Mouse (Mus musculus) gastrocnemius, postnatal 36 days (tissue): ENCODE measurements around the gene Soat1. TPM values are rescaled to one million over a fixed set of nuclear protein-coding genes. Genes with fewer than 3 reads are reported as not detected.
"Not testable (repeated sequence)": the region's sequence is repeated elsewhere in the genome, so short reads cannot be mapped to it uniquely, and the experiment has no call there.

ENCODE experiments used
- DNase-seq, 2 experiments: peaks; one replicate each; pipeline ENCODE4 v3.0.0; 2022
- intact Hi-C: fragments of 180-260 bp; cut with DNase I; formaldehyde crosslinking; loops from one replicate; pipeline ENCODE4 v1.15.1; 2025
- long read RNA-seq, 2 experiments: library from polyadenylated mRNA; stranded (forward); transcript quantifications; one replicate each; pipeline ENCODE4 v2.0.0; 2021
- total RNA-seq, 2 experiments: library from RNA; stranded (reverse); gene quantifications; 2 replicates each; pipeline ENCODE4 v1.2.3; 2021

The Soat1 gene
- total RNA-seq: 1 to 10 TPM; 4.0 to 5.6 TPM
- long read RNA-seq, experiment 1, full-length matches to known transcripts: 2 of 3 reads
- long read RNA-seq, experiment 1, partial matches to known transcripts: 0 of 3 reads
- long read RNA-seq, experiment 1, other reads (novel, unspliced or antisense): 1 of 3 reads
- long read RNA-seq, experiment 2, full-length matches to known transcripts: 1 of 1 reads
- long read RNA-seq, experiment 2, partial matches to known transcripts: 0 of 1 reads
- long read RNA-seq, experiment 2, other reads (novel, unspliced or antisense): 0 of 1 reads

- intact Hi-C loops: loop anchor here (5.0 kb wide), 1 partner anchor 52 kb away; the partner anchor contains the start of gene Axdnd1
- peak; percentile 72 to 76 for DNase-seq
Observed at GRCm38 (mm10) chr1:156473961-156474503, at the start of gene Soat1. Gene Soat1, minus strand, starts transcription at chr1:156474331.

GRCm38 (mm10) chr1:156523842-156524241 is 49.7 kb upstream of the Soat1 start, which contains the start of gene Gm10031:
Gene Gm10031, plus strand, starts transcription at chr1:156524012.
- DNase-seq, intact Hi-C loops: not testable (repeated sequence)

DNA sequence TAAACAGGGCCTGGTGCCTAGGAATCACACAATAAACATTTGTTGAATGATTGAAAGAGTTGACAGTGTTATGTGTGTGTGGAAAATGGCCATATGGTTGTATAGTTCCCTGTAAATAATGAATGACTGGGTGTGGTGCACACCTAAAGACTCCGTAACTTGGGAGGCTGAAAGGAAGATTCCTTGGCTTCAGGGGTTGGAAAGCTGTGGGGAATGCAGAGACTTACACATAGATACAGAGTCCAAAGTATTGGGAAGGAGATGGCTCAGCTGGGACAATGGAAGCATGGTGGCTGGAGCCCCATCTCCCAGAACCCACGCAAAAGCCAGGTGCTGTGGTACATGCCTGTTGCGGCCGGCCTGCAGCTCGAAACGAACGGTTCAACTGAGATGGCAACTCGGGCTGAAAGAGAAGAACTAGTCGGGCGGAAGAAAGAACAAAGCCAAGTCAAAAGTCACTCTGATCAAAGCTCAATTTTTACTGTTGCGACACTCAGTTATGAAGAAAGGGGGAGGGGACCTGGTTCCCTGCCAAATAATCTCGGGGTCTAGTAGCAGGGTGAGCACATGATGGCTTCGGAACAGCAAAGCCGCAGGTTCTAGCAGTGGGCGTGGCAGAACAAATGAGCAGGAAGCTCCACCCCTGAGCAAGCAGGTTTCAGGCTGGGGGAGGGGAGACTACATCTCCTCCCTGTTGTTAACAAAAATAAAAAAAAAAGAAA is 47.8 kb upstream of the Soat1 start:
- DNase-seq: no peak
- intact Hi-C loops: no loop called here

DNA sequence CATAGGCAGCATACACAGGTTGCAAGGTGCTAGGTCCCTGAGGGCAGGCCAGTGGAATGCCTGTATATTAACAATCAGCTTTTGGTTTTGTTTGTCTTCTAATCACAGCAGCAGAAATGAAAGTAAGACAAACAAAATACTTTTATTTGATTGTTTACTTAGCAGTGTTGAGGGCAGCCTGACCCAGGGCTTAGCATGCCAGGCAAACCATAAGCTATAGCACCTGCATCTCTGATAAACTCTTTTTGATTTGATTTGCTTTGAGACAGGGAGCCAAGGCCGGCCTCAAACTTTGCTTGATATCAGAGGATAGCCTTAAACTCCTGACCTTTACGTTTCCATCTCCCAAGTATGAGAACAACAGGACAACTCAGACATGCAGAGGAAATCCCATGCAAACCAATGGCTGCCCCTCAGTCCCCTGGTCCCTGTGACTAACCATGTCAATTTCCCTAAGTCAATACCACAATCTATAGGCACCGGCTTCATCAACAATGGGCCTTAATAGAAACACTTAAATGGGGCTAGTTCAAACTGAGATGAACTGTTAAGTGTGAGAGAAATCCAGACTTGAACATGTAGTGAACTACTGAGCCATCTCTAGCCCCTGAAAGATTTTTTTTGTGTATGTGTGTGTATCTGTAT is 46.1 kb upstream of the Soat1 start:
- intact Hi-C loops: no loop called here
- no peak for DNase-seq

GRCm38 (mm10) chr1:156507753-156508152 is 33.6 kb upstream of the Soat1 start:
- DNase-seq: no peak
- intact Hi-C loops: no loop called here

DNA sequence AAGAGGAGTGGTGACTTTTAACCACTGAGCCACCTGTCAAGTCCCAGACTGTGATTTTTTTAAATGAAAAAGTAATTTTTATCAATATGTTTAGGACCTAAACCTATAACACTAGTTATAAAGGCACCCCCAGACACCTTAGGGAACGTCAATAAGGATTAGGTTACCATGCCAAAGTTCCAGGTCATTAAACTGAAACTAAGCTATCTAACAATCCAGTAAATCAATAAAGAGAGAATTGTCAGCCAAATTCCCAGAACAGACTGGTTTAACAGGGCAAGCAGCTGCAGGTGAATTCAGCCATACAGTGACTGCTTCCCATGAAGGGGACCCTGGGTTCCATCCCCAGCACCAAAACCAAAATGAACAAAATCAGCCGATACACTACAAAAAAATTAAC is 31.8 kb upstream of the Soat1 start:
- intact Hi-C loops: no loop called here

DNA sequence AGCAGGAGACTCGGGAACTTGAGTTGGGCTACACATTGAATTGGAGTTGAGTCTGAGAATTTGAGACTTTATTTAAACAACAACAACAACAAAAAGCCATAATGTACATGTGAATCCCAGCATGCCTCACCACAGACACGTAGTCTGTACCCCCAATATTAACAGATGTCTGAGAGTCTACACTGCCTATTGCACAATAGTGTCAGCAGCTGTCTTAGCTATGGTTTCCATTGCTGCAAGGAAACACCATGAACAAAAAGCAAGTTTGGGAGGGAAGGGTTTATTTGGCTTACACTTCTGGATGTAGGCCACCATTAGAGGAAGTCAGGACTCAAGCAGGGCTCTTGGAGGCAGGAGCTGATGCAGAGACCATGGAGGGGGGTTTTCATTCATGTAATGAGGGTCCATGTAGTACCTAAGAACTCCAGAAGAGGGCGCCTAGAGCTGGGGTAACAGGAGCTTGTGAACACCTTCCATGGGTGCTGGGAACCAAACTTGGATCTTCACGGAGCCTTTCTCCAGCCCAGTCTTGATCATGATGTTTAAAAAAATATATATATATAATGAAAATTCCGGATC is 30.9 kb upstream of the Soat1 start:
- intact Hi-C loops: no loop called here
- no peak for DNase-seq

More for the DNA sequence above, 31.8 kb upstream of the Soat1 start:
- no peak for DNase-seq

GRCm38 (mm10) chr1:156496910-156497309 is 22.8 kb upstream of the Soat1 start:
- intact Hi-C loops: no loop called here
- DNase-seq: no peak

- DNase-seq: no peak
- intact Hi-C loops: no loop called here
Observed at GRCm38 (mm10) chr1:156495025-156495424, 20.9 kb upstream of the Soat1 start.

GRCm38 (mm10) chr1:156491226-156491796 is 17.2 kb upstream of the Soat1 start:
- no peak for DNase-seq
- intact Hi-C loops: no loop called here

GRCm38 (mm10) chr1:156488031-156488430 is 13.9 kb upstream of the Soat1 start:
- intact Hi-C loops: no loop called here
- no peak for DNase-seq

DNA sequence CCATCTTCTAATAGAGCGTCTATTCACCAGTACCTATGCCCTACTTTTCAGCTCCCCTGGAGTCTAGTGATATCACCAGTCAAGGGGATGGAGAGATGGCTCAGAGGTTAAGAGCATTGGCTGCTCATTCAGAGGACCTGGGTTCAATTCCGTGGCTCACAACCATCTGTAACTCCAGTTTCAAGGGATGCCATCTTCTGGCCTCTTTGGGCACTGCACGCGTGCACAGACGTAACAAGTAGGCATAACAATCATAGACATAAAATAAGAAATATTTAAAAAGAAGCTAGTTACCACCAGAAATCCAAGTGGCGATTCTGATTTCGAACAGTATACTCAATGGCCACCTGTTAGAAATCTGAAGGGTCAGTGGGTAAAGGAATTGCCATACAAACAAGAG is 13.4 kb upstream of the Soat1 start:
- intact Hi-C loops: no loop called here
- DNase-seq: no peak

- no peak for DNase-seq
- intact Hi-C loops: no loop called here
Observed at GRCm38 (mm10) chr1:156481826-156482225, 7.7 kb upstream of the Soat1 start.

- intact Hi-C loops: no loop called here
- no peak for DNase-seq
Observed at GRCm38 (mm10) chr1:156476535-156476934, 2.4 kb upstream of the Soat1 start.

GRCm38 (mm10) chr1:156476016-156476415 is 1.9 kb upstream of the Soat1 start:
- no peak for DNase-seq

DNA sequence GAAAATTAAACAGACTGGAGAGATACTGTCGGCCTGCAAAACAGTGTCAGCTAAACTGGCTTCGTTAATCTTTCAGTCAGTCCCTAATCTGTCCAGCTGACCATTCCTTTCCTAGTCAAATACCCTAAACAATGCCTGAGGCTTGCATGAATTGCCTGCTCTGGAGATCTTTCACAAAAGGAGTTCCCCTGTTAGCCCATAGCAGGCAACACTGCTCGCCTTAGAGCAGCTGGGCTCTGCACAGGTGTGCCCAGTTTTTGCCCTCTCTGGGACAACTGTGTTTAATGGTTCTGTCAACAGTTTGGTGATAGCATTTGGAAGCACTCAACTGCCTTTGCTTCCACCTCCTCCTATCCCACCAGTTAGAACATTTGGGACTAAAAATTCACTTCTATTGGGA is 723 bp upstream of the Soat1 start:
- DNase-seq: no peak
- intact Hi-C loops: loop anchor here (5.0 kb wide), 1 partner anchor 53 kb away; the partner anchor contains the start of gene Axdnd1

More at GRCm38 (mm10) chr1:156476016-156476415, 1.9 kb upstream of the Soat1 start:
- intact Hi-C loops: no loop called here

GRCm38 (mm10) chr1:156473003-156473402 is 1.1 kb downstream of the Soat1 start:
- intact Hi-C loops: loop anchor here (5.0 kb wide), 1 partner anchor 51 kb away; the partner anchor contains the start of gene Axdnd1

DNA sequence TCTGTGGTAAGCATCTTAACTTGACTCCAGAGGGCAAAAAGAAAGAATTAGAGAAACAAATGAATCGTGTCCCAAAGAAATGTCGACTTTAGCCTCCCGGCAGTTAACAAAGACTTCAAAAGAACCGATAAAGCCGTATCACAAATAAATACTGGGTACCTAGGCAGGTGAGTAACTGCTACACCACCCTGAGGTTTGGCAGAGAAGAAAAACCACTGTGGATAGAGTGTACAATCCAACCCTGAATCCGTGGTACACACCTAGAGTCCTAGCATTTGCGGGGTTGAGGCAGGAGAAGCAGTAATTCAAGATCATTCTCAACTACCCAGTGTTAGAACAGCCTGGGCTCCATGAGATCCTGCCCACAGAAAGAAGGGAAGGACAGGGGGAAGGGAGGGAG is 2.2 kb downstream of the Soat1 start:
- DNase-seq: no peak
- intact Hi-C loops: loop anchor here (5.0 kb wide), 1 partner anchor 50 kb away; the partner anchor contains the start of gene Axdnd1

More at GRCm38 (mm10) chr1:156473003-156473402, 1.1 kb downstream of the Soat1 start:
- peak in 1 of 2 experiments; percentile 15 for DNase-seq

GRCm38 (mm10) chr1:156471071-156471470 is 3.1 kb downstream of the Soat1 start:
- no peak for DNase-seq
- intact Hi-C loops: loop anchor here (5.0 kb wide), 1 partner anchor 49 kb away; the partner anchor contains the start of gene Axdnd1

GRCm38 (mm10) chr1:156470557-156470956 is 3.6 kb downstream of the Soat1 start:
- intact Hi-C loops: loop anchor here (5.0 kb wide), 1 partner anchor 48 kb away; the partner anchor contains the start of gene Axdnd1
- no peak for DNase-seq
